Mouse (Mus musculus): ENCODE measurements around the gene Epha5. TPM values are rescaled to one million over a fixed set of nuclear protein-coding genes. Genes with fewer than 3 reads are reported as not detected.

Epha5 gene
- polyA plus RNA-seq, 1 experiment from 2014 or later: 0.87 TPM

GRCm38 (mm10) chr5:84414931-84415431 is 2.2 kb downstream of the Epha5 start:
- Histone ChIP-seq H3K27ac (ENCODE audit: low read depth, low read length) (no peak overlapping the region), H3K4me3 (ENCODE audit: low read depth, low read length) (no peak overlapping the region), H3K9ac (ENCODE audit: low read depth, low read length) (no peak overlapping the region), H3K4me1 (replicated peaks; ENCODE audit: control insufficient read depth, insufficient read depth, low read length) (no peaks in the 10 kb centered on the region), H3K27me3 (replicated peaks; ENCODE audit: control insufficient read depth, insufficient read depth, low read length) (peaks cover 28% of the 10 kb centered on the region), H3K4me2 (replicated peaks; ENCODE audit: low read depth) (no peak overlapping the region), H3K36me3 (ENCODE audit: control insufficient read depth, insufficient read depth) (no peaks in the 10 kb centered on the region), H3K9me3 (ENCODE audit: control insufficient read depth) (no peaks in the 10 kb centered on the region)
- no peak for TF ChIP-seq CTCF (IDR thresholded peaks at IDR 0.05; ENCODE audit: low read depth)
- ATAC-seq: no peak
- WGBS: 13% methylated on average over 8 of the region's 8 CpGs

DNA sequence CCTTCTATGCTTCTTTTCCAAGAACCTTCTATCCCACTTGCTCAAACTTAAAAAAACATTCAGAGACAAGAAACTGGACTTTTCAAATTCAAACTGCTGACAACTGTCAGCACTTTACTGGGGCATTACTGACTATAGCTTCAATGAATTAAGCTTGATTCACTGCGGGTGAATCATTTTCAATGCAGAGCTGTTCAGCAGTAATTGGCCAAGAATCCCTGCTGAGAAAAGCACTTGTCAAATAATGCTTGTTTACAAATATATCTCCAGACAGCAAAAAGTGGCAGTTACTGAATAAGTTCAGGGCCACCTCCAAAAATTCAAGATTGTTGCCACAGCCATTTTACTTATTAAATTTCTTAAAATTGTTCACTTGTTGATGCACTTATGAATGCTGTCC is 4.2 kb downstream of the Epha5 start:
- ATAC-seq: no peak
- TF ChIP-seq CTCF (IDR thresholded peaks at IDR 0.05; ENCODE audit: low read depth): no peak
- Histone ChIP-seq H3K4me2 (replicated peaks; ENCODE audit: low read depth) (no peak overlapping the region), H3K36me3 (ENCODE audit: control insufficient read depth, insufficient read depth) (no peaks in the 10 kb centered on the region), H3K9ac (ENCODE audit: low read depth, low read length) (no peak overlapping the region), H3K27me3 (replicated peaks; ENCODE audit: control insufficient read depth, insufficient read depth, low read length) (peaks cover 25% of the 10 kb centered on the region), H3K4me1 (replicated peaks; ENCODE audit: control insufficient read depth, insufficient read depth, low read length) (no peaks in the 10 kb centered on the region), H3K27ac (ENCODE audit: low read depth, low read length) (no peak overlapping the region), H3K4me3 (ENCODE audit: low read depth, low read length) (no peak overlapping the region), H3K9me3 (ENCODE audit: control insufficient read depth) (no peaks in the 10 kb centered on the region)
- WGBS: 38% methylated on average over 1 of the region's 1 CpGs

GRCm38 (mm10) chr5:84408370-84408769 is 8.8 kb downstream of the Epha5 start:
- H3K4me2 ChIP-seq (replicated peaks; ENCODE audit: low read depth): no peak overlapping the region
- H3K27ac ChIP-seq (ENCODE audit: low read depth, low read length): no peak overlapping the region
- H3K9me3 ChIP-seq (ENCODE audit: control insufficient read depth): no peaks in the 10 kb centered on the region
- ATAC-seq: no peak
- 52% methylated on average over 2 of the region's 2 CpGs for WGBS
- no peak overlapping the region for H3K4me3 ChIP-seq (ENCODE audit: low read depth, low read length)
- H3K27me3 ChIP-seq (replicated peaks; ENCODE audit: control insufficient read depth, insufficient read depth, low read length): no peaks in the 10 kb centered on the region
- H3K4me1 ChIP-seq (replicated peaks; ENCODE audit: control insufficient read depth, insufficient read depth, low read length): no peaks in the 10 kb centered on the region
- no peak overlapping the region for H3K9ac ChIP-seq (ENCODE audit: low read depth, low read length)
- no peak for TF ChIP-seq CTCF (IDR thresholded peaks at IDR 0.05; ENCODE audit: low read depth)
- H3K36me3 ChIP-seq (ENCODE audit: control insufficient read depth, insufficient read depth): no peaks in the 10 kb centered on the region

DNA sequence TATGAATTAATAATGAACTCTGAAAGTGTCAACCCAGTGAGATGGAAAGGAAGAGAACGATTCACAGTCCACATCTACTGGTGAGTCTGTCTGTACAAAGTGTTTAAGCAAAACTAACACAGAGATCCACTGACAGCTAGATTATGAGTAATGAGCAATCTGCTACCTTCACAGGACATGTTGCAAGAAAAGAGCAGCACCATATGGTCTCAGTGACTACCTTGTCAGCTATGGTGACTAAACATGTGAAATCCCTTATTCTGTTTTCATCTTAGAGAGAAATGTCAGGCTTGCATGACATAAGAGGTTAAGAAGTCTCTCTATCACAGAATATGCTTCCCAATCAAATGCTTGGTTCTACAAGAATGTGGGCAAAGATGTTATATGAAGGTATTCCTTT is 20.1 kb downstream of the Epha5 start:
- Histone ChIP-seq H3K4me3 (ENCODE audit: low read depth, low read length) (no peak overlapping the region), H3K9ac (ENCODE audit: low read depth, low read length) (no peak overlapping the region), H3K36me3 (ENCODE audit: control insufficient read depth, insufficient read depth) (no peaks in the 10 kb centered on the region), H3K27me3 (replicated peaks; ENCODE audit: control insufficient read depth, insufficient read depth, low read length) (no peaks in the 10 kb centered on the region), H3K9me3 (ENCODE audit: control insufficient read depth) (no peaks in the 10 kb centered on the region), H3K27ac (ENCODE audit: low read depth, low read length) (no peak overlapping the region), H3K4me1 (replicated peaks; ENCODE audit: control insufficient read depth, insufficient read depth, low read length) (no peaks in the 10 kb centered on the region), H3K4me2 (replicated peaks; ENCODE audit: low read depth) (no peak overlapping the region)
- no peak for ATAC-seq
- WGBS: 78% methylated on average over 1 of the region's 1 CpGs
- no peak for TF ChIP-seq CTCF (IDR thresholded peaks at IDR 0.05; ENCODE audit: low read depth)

- TF ChIP-seq CTCF (IDR thresholded peaks at IDR 0.05; ENCODE audit: low read depth): no peak
- no peak for ATAC-seq
- Histone ChIP-seq H3K27me3 (replicated peaks; ENCODE audit: control insufficient read depth, insufficient read depth, low read length) (no peaks in the 10 kb centered on the region), H3K36me3 (ENCODE audit: control insufficient read depth, insufficient read depth) (no peaks in the 10 kb centered on the region), H3K4me3 (ENCODE audit: low read depth, low read length) (no peak overlapping the region), H3K9ac (ENCODE audit: low read depth, low read length) (no peak overlapping the region), H3K9me3 (ENCODE audit: control insufficient read depth) (no peaks in the 10 kb centered on the region), H3K4me2 (replicated peaks; ENCODE audit: low read depth) (no peak overlapping the region), H3K4me1 (replicated peaks; ENCODE audit: control insufficient read depth, insufficient read depth, low read length) (no peaks in the 10 kb centered on the region), H3K27ac (ENCODE audit: low read depth, low read length) (no peak overlapping the region)
- WGBS: 60% methylated on average over 5 of the region's 5 CpGs
Measured at GRCm38 (mm10) chr5:84365334-84365733, 51.8 kb downstream of the Epha5 start.

- H3K4me2 ChIP-seq (replicated peaks; ENCODE audit: low read depth): no peak overlapping the region
- WGBS: 68% methylated on average over 3 of the region's 3 CpGs
- TF ChIP-seq CTCF (IDR thresholded peaks at IDR 0.05; ENCODE audit: low read depth): no peak
Measured at GRCm38 (mm10) chr5:84359430-84359829, 57.8 kb downstream of the Epha5 start.

GRCm38 (mm10) chr5:84353069-84353468 is 64.1 kb downstream of the Epha5 start:
- Histone ChIP-seq H3K9ac (ENCODE audit: low read depth, low read length) (no peak overlapping the region), H3K4me2 (replicated peaks; ENCODE audit: low read depth) (no peak overlapping the region), H3K4me3 (ENCODE audit: low read depth, low read length) (no peak overlapping the region), H3K36me3 (ENCODE audit: control insufficient read depth, insufficient read depth) (no peaks in the 10 kb centered on the region), H3K9me3 (ENCODE audit: control insufficient read depth) (no peaks in the 10 kb centered on the region), H3K27me3 (replicated peaks; ENCODE audit: control insufficient read depth, insufficient read depth, low read length) (no peaks in the 10 kb centered on the region), H3K4me1 (replicated peaks; ENCODE audit: control insufficient read depth, insufficient read depth, low read length) (no peaks in the 10 kb centered on the region), H3K27ac (ENCODE audit: low read depth, low read length) (no peak overlapping the region)
- no peak for ATAC-seq
- 76% methylated on average over 5 of the region's 5 CpGs for WGBS
- no peak for TF ChIP-seq CTCF (IDR thresholded peaks at IDR 0.05; ENCODE audit: low read depth)

More at GRCm38 (mm10) chr5:84359430-84359829, 57.8 kb downstream of the Epha5 start:
- H3K4me3 ChIP-seq (ENCODE audit: low read depth, low read length): no peak overlapping the region
- no peak overlapping the region for H3K9ac ChIP-seq (ENCODE audit: low read depth, low read length)
- H3K36me3 ChIP-seq (ENCODE audit: control insufficient read depth, insufficient read depth): no peaks in the 10 kb centered on the region
- ATAC-seq: no peak
- H3K27ac ChIP-seq (ENCODE audit: low read depth, low read length): no peak overlapping the region
- H3K9me3 ChIP-seq (ENCODE audit: control insufficient read depth): no peaks in the 10 kb centered on the region
- no peaks in the 10 kb centered on the region for H3K4me1 ChIP-seq (replicated peaks; ENCODE audit: control insufficient read depth, insufficient read depth, low read length)
- H3K27me3 ChIP-seq (replicated peaks; ENCODE audit: control insufficient read depth, insufficient read depth, low read length): no peaks in the 10 kb centered on the region
